Mouse (Mus musculus) kidney, embryonic 16.5 days (tissue): ENCODE results near the gene Tmem38b. TPM values are rescaled to one million over a fixed set of nuclear protein-coding genes. Genes with fewer than 3 reads are reported as not detected.
A peak's percentile ranks its signal among the peaks of the same experiment; 100 is the strongest.

Experiments
- ATAC-seq: fragments of 200-750 bp; cut with Nextera tagmentation; 2 replicates; pipeline ENCODE4 v1.8.0; 2017; ENCODE audit warnings: moderate TSS enrichment; ENCODE audit not compliant: low FRiP score, low TSS enrichment
- H3K27ac ChIP-seq: fragments of 300-500 bp; sonication (generic); 2 replicates; pipeline ENCODE4 v1.5.1; 2014; ENCODE audit warnings: low read length
- H3K27me3 ChIP-seq: fragments of 300-500 bp; sonication (generic); 2 replicates; pipeline ENCODE4 v1.6.1; 2014; ENCODE audit warnings: low read length, control low read depth, mixed read lengths; ENCODE audit not compliant: insufficient read depth
- H3K36me3 ChIP-seq: fragments of 300-500 bp; sonication (generic); 2 replicates; pipeline ENCODE4 v1.6.1; 2014; ENCODE audit warnings: low read length, control low read depth, mixed read lengths; ENCODE audit not compliant: insufficient read depth
- H3K4me1 ChIP-seq: fragments of 300-500 bp; sonication (generic); 2 replicates; pipeline ENCODE4 v1.6.1; 2014; ENCODE audit warnings: low read length, control low read depth, mixed read lengths; ENCODE audit not compliant: insufficient read depth
- H3K4me2 ChIP-seq: fragments of 300-500 bp; sonication (generic); replicated peaks from 2 replicates; pipeline ENCODE4 v1.6.1; 2014; ENCODE audit warnings: low read depth, low read length
- H3K4me3 ChIP-seq: fragments of 300-500 bp; sonication (generic); 2 replicates; pipeline ENCODE4 v1.5.1; 2014; ENCODE audit warnings: mild to moderate bottlenecking, low read length
- H3K9ac ChIP-seq: fragments of 300-500 bp; sonication (generic); replicated peaks from 2 replicates; pipeline ENCODE4 v1.6.1; 2014; ENCODE audit warnings: low read length
- H3K9me3 ChIP-seq: fragments of 300-500 bp; sonication (generic); 2 replicates; pipeline ENCODE4 v1.6.1; 2016; ENCODE audit warnings: low read length, control low read depth
- WGBS: fragments of 180-500 bp; shearing (Covaris S2); extraction: QIAGEN DNeasy Blood & Tissue Kit; methylation state at CpG from one replicate; pipeline ENCODE4 v1.1.7; 2014; 5-methylcytosine and 5-hydroxymethylcytosine counted together
- polyA plus RNA-seq: library from polyadenylated mRNA; unstranded; fragments of >200 nt; fragmentation: Nextera tagmentation; extraction: Ambion mirVana; gene quantifications from 2 replicates; pipeline ENCODE4 v1.2.1, GENCODE M21; 2015

Tmem38b gene
- polyA plus RNA-seq, 1 experiment from 2014 or later, result 9.1 TPM

GRCm38 (mm10) chr4:53846326-53846725, 20.5 kb downstream of the Tmem38b start:
- no peak for ATAC-seq
- H3K36me3 ChIP-seq, result no peaks in the 10 kb centered on the region
- H3K27me3 ChIP-seq, result no peaks in the 10 kb centered on the region
- no peak overlapping the region for H3K4me3 ChIP-seq
- H3K4me1 ChIP-seq, result no peaks in the 10 kb centered on the region
- no peaks in the 10 kb centered on the region for H3K9me3 ChIP-seq
- no peak overlapping the region for H3K4me2 ChIP-seq
- no peak overlapping the region for H3K27ac ChIP-seq
- H3K9ac ChIP-seq, result no peak overlapping the region
- WGBS, result 63% methylated on average over 2 of the region's 2 CpGs

DNA sequence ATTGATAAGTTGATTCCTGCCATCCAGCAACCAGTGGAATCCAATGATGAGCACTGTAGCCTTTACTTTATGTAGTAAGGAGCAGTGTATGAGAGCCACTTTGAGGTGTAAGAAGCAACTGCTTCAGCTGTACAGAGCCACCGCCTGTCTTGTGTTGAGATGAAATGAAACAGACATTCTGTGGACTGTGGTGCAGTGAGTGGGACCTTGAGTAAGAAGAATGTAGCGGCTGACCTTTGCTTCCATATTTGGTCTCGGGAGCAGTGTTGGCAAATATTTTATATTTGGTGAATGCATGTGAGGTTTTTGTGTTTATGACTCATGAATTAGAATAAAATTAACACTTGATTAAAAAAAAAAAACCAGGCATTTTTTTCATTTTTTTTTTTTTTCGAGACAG, 21.7 kb downstream of the Tmem38b start:
- H3K4me1 ChIP-seq, result no peaks in the 10 kb centered on the region
- no peak for ATAC-seq
- WGBS, result 92% methylated on average over 4 of the region's 4 CpGs
- no peaks in the 10 kb centered on the region for H3K27me3 ChIP-seq
- no peak overlapping the region for H3K4me2 ChIP-seq
- no peaks in the 10 kb centered on the region for H3K36me3 ChIP-seq
- no peak overlapping the region for H3K27ac ChIP-seq
- no peak overlapping the region for H3K9ac ChIP-seq
- no peaks in the 10 kb centered on the region for H3K9me3 ChIP-seq
- H3K4me3 ChIP-seq, result no peak overlapping the region

DNA sequence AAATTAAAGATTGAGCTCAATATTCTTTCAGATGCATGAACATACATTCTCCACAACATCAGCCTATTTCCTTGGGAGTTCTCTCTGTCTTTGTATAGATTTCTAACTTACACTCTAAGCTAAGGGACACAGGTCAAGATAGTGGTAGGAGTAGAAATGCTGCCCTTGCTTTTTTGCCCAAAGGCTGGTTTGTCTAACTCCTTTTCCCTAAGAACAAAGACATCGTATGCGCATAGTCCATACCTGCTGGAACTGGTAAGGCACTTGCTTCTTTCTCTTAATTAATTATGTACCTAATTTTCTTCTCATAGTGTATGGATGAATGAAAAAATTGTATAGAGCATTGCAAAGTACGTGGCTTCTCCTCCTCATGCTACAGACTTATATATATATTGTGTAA, 22.5 kb downstream of the Tmem38b start:
- Histone ChIP-seq H3K4me2 (no peak overlapping the region), H3K9me3 (no peaks in the 10 kb centered on the region), H3K27me3 (no peaks in the 10 kb centered on the region), H3K36me3 (no peaks in the 10 kb centered on the region), H3K4me1 (no peaks in the 10 kb centered on the region), H3K9ac (no peak overlapping the region), H3K27ac (no peak overlapping the region), H3K4me3 (no peak overlapping the region)
- 95% methylated on average over 3 of the region's 3 CpGs for WGBS
- ATAC-seq, result no peak

- Histone ChIP-seq H3K36me3 (no peaks in the 10 kb centered on the region), H3K4me3 (no peak overlapping the region), H3K4me1 (no peaks in the 10 kb centered on the region), H3K9me3 (no peaks in the 10 kb centered on the region), H3K9ac (no peak overlapping the region), H3K4me2 (no peak overlapping the region), H3K27ac (no peak overlapping the region), H3K27me3 (no peaks in the 10 kb centered on the region)
- no peak for ATAC-seq
- 92% methylated on average over 8 of the region's 8 CpGs for WGBS
Observed at GRCm38 (mm10) chr4:53848816-53849215, 23.0 kb downstream of the Tmem38b start.

DNA sequence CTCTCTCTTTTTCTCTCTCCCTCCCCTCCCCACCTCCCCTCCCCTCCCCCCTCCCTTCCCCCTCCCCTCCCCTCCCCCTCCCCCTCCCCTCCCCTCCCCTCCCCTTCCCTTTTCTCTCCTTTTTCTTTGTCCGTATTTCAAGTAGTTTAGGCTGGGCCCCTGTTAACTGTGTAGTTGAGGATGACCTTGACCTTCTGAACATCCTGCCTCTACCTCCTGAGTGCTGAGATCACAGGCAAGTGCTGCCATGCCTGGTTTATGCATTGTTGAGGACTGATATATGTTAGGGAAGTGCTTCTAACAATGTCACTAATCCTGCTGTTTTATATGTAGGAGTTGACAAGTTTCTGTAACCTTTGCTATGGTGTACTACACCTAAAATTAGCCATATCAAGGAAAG, 24.0 kb downstream of the Tmem38b start:
- no peaks in the 10 kb centered on the region for H3K27me3 ChIP-seq
- no peaks in the 10 kb centered on the region for H3K4me1 ChIP-seq
- no peak for ATAC-seq
- no peaks in the 10 kb centered on the region for H3K9me3 ChIP-seq
- H3K4me3 ChIP-seq, result no peak overlapping the region
- H3K4me2 ChIP-seq, result no peak overlapping the region
- WGBS, result no CpG with 5 or more reads among the region's 1 CpGs
- H3K27ac ChIP-seq, result no peak overlapping the region
- H3K36me3 ChIP-seq, result no peaks in the 10 kb centered on the region
- no peak overlapping the region for H3K9ac ChIP-seq

GRCm38 (mm10) chr4:53853333-53853732, 27.5 kb downstream of the Tmem38b start:
- H3K4me1 ChIP-seq, result no peaks in the 10 kb centered on the region
- 83% methylated on average over 1 of the region's 1 CpGs for WGBS
- no peak overlapping the region for H3K4me3 ChIP-seq
- H3K9me3 ChIP-seq, result no peaks in the 10 kb centered on the region
- H3K9ac ChIP-seq, result no peak overlapping the region
- H3K36me3 ChIP-seq, result no peaks in the 10 kb centered on the region
- no peaks in the 10 kb centered on the region for H3K27me3 ChIP-seq
- no peak overlapping the region for H3K27ac ChIP-seq
- H3K4me2 ChIP-seq, result no peak overlapping the region
- peak; percentile 12; the same call in 1 of the 2 replicates for ATAC-seq

DNA sequence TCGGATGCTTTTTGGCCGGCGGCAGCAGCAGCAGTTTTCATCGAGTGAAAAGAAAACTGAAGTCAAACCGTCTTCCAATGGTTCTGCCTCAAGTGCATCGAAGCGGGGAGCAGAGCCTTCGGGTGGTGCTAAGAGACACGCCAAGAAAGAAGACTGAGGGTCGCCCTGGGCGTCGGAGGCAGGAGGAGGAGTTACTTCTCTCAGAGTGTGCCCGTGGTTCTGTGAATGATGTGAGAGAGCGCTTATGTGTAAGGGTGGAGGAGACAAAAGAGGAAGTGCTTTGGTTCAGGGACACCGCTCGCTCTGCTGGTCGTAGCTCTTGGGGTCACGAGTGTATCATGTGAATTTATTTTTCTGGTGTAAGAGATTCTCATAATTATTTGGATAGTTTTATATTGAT, 34.1 kb downstream of the Tmem38b start:
- Histone ChIP-seq H3K4me2 (no peak overlapping the region), H3K4me3 (no peak overlapping the region)
- no peak; the same call in 1 of the 2 replicates for ATAC-seq

DNA sequence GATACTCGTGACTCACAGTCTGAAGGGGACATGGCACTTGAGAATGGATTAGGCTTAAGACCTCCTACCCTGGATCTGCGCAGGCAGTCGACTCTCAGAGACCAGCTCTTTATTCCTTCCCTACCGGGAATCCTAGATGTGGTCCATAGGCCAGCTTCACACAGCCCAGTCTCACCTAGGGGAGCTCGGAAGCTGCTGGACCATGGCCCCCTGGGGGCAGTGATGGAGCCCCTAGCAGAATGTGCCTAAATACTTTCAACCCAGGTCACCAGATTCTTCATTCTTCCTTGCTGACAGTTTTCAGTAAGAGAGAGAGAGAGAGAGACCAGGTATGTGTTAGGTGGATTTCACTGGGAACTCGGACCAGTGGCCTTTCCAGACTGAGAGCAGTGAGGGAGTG, 36.3 kb downstream of the Tmem38b start:
- WGBS, result 80% methylated on average over 6 of the region's 6 CpGs

More for the DNA sequence above, 34.1 kb downstream of the Tmem38b start:
- H3K36me3 ChIP-seq, result no peaks in the 10 kb centered on the region
- H3K4me1 ChIP-seq, result no peaks in the 10 kb centered on the region
- 0 out of 2 replicates have a peak overlapping the region, but pooled peaks have one; percentile 26 for H3K9ac ChIP-seq
- no peaks in the 10 kb centered on the region for H3K27me3 ChIP-seq
- no peak overlapping the region for H3K27ac ChIP-seq
- WGBS, result 56% methylated on average over 18 of the region's 18 CpGs
- H3K9me3 ChIP-seq, result no peaks in the 10 kb centered on the region

DNA sequence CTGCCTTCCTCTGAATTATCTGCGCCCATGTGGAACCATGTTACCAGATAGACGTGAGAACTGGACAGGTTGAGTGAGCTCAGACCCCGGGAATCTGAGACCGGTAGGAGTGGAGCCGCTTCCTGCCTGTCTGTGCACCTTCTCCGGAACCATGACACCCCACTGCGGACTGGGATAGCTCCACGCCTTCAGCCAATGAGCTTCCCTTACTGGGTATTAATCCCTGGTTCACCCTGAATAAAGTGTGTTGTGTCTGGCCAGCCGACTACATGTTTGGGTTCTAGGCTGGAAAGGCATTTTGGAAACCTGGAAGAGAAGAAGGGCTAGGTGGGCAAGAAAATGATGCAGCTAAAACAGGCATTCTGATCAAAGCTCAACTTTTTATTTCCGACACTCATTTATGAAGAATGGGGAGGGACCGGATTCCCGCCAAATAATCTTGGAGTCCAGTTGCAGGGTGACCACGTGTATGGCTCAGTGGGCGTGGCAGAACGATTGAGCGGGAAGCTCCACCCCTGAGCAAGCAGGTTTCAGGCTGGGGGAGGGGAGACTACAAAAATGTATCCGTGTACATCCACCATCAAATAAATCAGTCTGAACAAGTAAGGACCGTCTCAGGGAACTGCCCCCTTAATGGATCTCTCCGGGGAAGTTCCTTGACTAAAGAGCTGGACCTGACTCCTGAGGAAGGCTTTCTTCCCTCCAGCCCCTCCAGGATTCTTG, 38.4 kb downstream of the Tmem38b start:
- Histone ChIP-seq H3K36me3 (no peaks in the 10 kb centered on the region), H3K4me2 (no peak overlapping the region), H3K4me3 (no peak overlapping the region), H3K9me3 (no peaks in the 10 kb centered on the region), H3K27me3 (no peaks in the 10 kb centered on the region), H3K9ac (no peak overlapping the region), H3K4me1 (no peaks in the 10 kb centered on the region), H3K27ac (no peak overlapping the region)
- 78% methylated on average over 19 of the region's 19 CpGs for WGBS
- no peak for ATAC-seq

More for the DNA sequence above, 36.3 kb downstream of the Tmem38b start:
- no peaks in the 10 kb centered on the region for H3K4me1 ChIP-seq
- no peak for ATAC-seq
- no peak overlapping the region for H3K9ac ChIP-seq
- H3K27me3 ChIP-seq, result no peaks in the 10 kb centered on the region
- H3K27ac ChIP-seq, result no peak overlapping the region
- H3K9me3 ChIP-seq, result no peaks in the 10 kb centered on the region
- H3K36me3 ChIP-seq, result no peaks in the 10 kb centered on the region
- no peak overlapping the region for H3K4me2 ChIP-seq
- H3K4me3 ChIP-seq, result no peak overlapping the region

- Histone ChIP-seq H3K4me2 (no peak overlapping the region), H3K9ac (no peak overlapping the region), H3K36me3 (no peaks in the 10 kb centered on the region), H3K4me1 (no peaks in the 10 kb centered on the region), H3K9me3 (peaks cover 6% of the 10 kb centered on the region; the same call in 1 of the 2 replicates), H3K27me3 (no peaks in the 10 kb centered on the region), H3K4me3 (no peak overlapping the region), H3K27ac (no peak overlapping the region)
- ATAC-seq, result no peak
Observed at GRCm38 (mm10) chr4:53866459-53866858, 40.6 kb downstream of the Tmem38b start.
